Mouse (Mus musculus): Measurements from ENCODE around the gene Gng10. TPM values are rescaled to one million over a fixed set of nuclear protein-coding genes. Genes with fewer than 3 reads are reported as not detected.

The Gng10 gene
- polyA plus RNA-seq, 1 experiment from 2014 or later: 113 TPM

DNA sequence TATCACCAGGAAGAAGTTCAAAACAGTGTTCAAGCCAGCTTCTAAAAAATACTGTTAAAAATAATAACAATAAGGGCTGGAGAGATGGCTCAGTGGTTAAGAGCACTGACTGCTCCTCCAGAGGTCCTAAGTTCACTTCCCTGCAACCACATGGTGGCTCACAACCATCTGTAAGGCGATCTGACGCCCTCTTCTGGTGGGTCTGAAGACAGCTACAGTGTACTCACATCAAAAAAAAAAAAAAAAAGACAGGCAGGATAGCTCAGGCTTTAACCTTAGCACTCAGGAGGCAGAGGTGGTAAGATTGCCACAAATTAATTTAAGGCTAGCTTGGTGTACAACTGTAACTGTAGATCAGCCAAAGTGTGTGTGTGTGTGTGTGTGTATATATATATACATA, 34.3 kb upstream of the Gng10 start:
- no peak for ATAC-seq
- Histone ChIP-seq H3K27me3 (replicated peaks) (no peaks in the 10 kb centered on the region), H3K9ac (no peak overlapping the region), H3K4me2 (replicated peaks) (no peak overlapping the region), H3K4me3 (replicated peaks) (no peak overlapping the region), H3K36me3 (no peaks in the 10 kb centered on the region), H3K9me3 (no peaks in the 10 kb centered on the region), H3K4me1 (replicated peaks) (peaks cover 5% of the 10 kb centered on the region; the same call in 1 of the 2 replicates), H3K27ac (no peak overlapping the region)
- 4% methylated on average over 2 of the region's 2 CpGs for WGBS

GRCm38 (mm10) chr4:59002948-59003805, 31.7 kb upstream of the Gng10 start, which contains the start of gene Gm20503:
TSS of gene Gm20503 (plus strand) at chr4:59003210.
- under 1% methylated on average over 77 of the region's 89 CpGs for WGBS
- H3K4me3 ChIP-seq (replicated peaks): peak within 1 kb of the TSS; percentile 99
- peak; percentile 99 for ATAC-seq

DNA sequence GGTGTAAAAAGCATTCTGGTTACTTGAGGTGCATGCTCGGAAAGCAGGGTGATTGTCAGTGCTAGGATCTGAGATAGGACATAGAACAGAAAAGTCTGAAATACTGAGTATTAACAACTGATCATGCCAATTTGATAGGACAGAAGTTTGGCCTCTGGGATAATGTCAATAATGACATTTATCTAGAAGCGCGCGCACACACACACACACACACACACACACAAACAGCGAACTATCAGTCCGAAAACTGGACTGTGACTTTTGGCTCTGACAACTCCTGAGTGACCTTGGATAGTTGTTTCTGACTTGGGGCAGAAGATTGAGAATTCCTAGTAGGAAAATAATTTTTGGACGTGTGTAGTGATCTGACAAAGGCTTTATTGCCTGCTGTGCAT, 31.1 kb upstream of the Gng10 start:
- Histone ChIP-seq H3K36me3 (no peaks in the 10 kb centered on the region), H3K4me2 (replicated peaks) (peak overlapping the region; percentile 87), H3K4me1 (replicated peaks) (peaks cover 9% of the 10 kb centered on the region; the same call in 1 of the 2 replicates), H3K27me3 (replicated peaks) (no peaks in the 10 kb centered on the region), H3K9ac (peak overlapping the region; percentile 94), H3K9me3 (no peaks in the 10 kb centered on the region), H3K27ac (no peak overlapping the region), H3K4me3 (replicated peaks) (peak overlapping the region; percentile 99)
- no peak for ATAC-seq
- 22% methylated on average over 7 of the region's 7 CpGs for WGBS

More at GRCm38 (mm10) chr4:59002948-59003805, 31.7 kb upstream of the Gng10 start, which contains the start of gene Gm20503:
- Histone ChIP-seq H3K4me2 (replicated peaks) (peak within 1 kb of the TSS; percentile 87), H3K4me1 (replicated peaks) (peaks cover 9% of the 10 kb centered on the region; the same call in 1 of the 2 replicates), H3K27ac (peak within 1 kb of the TSS; percentile 90), H3K9me3 (no peaks in the 10 kb centered on the region), H3K27me3 (replicated peaks) (no peaks in the 10 kb centered on the region), H3K36me3 (no peaks in the 10 kb centered on the region), H3K9ac (peak within 1 kb of the TSS; percentile 94)

DNA sequence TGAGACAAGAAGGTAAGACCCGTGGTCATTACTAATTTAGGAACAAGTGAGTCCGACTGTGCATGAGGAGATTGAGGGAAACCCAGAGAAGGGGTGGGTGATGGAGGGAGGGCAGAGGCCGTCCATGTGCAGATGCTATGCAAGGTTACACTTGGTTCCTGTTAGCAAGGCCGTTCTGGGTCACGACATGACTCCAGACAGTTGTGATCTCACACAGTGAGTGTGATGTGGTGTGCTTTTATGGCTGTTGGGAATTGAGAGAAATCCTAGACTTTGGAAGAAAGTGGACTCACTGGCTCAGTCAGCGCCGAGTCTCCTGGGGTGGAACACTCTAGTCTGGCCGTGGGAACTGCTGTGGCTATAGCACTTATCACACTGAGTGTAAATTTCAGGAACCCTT, 28.7 kb upstream of the Gng10 start:
- Histone ChIP-seq H3K27me3 (replicated peaks) (no peaks in the 10 kb centered on the region), H3K36me3 (no peaks in the 10 kb centered on the region), H3K4me2 (replicated peaks) (no peak overlapping the region), H3K4me1 (replicated peaks) (peaks cover 9% of the 10 kb centered on the region; the same call in 1 of the 2 replicates), H3K4me3 (replicated peaks) (no peak overlapping the region), H3K9ac (no peak overlapping the region), H3K9me3 (no peaks in the 10 kb centered on the region), H3K27ac (no peak overlapping the region)
- no peak for ATAC-seq
- WGBS: 70% methylated on average over 8 of the region's 8 CpGs

- Histone ChIP-seq H3K27me3 (replicated peaks) (no peaks in the 10 kb centered on the region), H3K27ac (no peak overlapping the region), H3K9ac (no peak overlapping the region), H3K4me3 (replicated peaks) (no peak overlapping the region), H3K4me2 (replicated peaks) (no peak overlapping the region), H3K9me3 (no peaks in the 10 kb centered on the region), H3K36me3 (no peaks in the 10 kb centered on the region), H3K4me1 (replicated peaks) (peaks cover 9% of the 10 kb centered on the region; the same call in 1 of the 2 replicates)
- 81% methylated on average over 6 of the region's 6 CpGs for WGBS
- no peak for ATAC-seq
Measured at GRCm38 (mm10) chr4:59007016-59007415, 27.9 kb upstream of the Gng10 start.

DNA sequence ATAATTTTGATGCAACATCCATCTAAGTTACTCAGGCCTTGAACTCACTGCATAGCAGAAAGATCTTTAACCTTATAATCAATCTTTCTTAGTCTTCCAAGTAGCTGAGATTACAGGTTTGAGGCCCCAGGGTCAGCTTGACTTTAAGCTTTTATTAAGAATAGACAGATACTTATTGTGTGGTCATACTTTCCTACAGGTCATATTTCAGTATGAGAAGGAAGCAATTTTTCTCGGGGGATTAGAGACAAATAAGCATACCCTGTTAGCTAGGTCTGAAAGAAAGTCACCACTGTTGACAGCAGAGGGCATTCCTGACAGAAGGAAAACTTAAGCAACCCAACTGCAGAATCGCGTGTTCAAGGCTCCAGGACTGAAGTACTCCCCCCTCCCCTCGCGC, 26.9 kb upstream of the Gng10 start:
- WGBS: 81% methylated on average over 5 of the region's 5 CpGs
- Histone ChIP-seq H3K4me1 (replicated peaks) (peaks cover 9% of the 10 kb centered on the region; the same call in 1 of the 2 replicates), H3K36me3 (no peaks in the 10 kb centered on the region)

GRCm38 (mm10) chr4:59009186-59009585, 25.7 kb upstream of the Gng10 start:
- Histone ChIP-seq H3K9me3 (no peaks in the 10 kb centered on the region), H3K27ac (no peak overlapping the region), H3K9ac (no peak overlapping the region), H3K4me1 (replicated peaks) (peaks cover 9% of the 10 kb centered on the region; the same call in 1 of the 2 replicates), H3K36me3 (no peaks in the 10 kb centered on the region), H3K27me3 (replicated peaks) (no peaks in the 10 kb centered on the region), H3K4me3 (replicated peaks) (no peak overlapping the region), H3K4me2 (replicated peaks) (no peak overlapping the region)
- 92% methylated on average over 7 of the region's 7 CpGs for WGBS
- no peak for ATAC-seq

More for the DNA sequence above, 26.9 kb upstream of the Gng10 start:
- Histone ChIP-seq H3K27me3 (replicated peaks) (no peaks in the 10 kb centered on the region), H3K9ac (no peak overlapping the region), H3K4me3 (replicated peaks) (no peak overlapping the region), H3K27ac (no peak overlapping the region), H3K9me3 (no peaks in the 10 kb centered on the region), H3K4me2 (replicated peaks) (no peak overlapping the region)
- no peak for ATAC-seq

- Histone ChIP-seq H3K4me2 (replicated peaks) (no peak overlapping the region), H3K27me3 (replicated peaks) (no peaks in the 10 kb centered on the region), H3K4me1 (replicated peaks) (peaks cover 4% of the 10 kb centered on the region; the same call in 1 of the 2 replicates), H3K9ac (no peak overlapping the region), H3K9me3 (no peaks in the 10 kb centered on the region), H3K36me3 (no peaks in the 10 kb centered on the region), H3K4me3 (replicated peaks) (no peak overlapping the region), H3K27ac (no peak overlapping the region)
- ATAC-seq: no peak
- 76% methylated on average over 4 of the region's 4 CpGs for WGBS
Measured at GRCm38 (mm10) chr4:59009696-59010095, 25.2 kb upstream of the Gng10 start.

- Histone ChIP-seq H3K27me3 (replicated peaks) (no peaks in the 10 kb centered on the region), H3K27ac (no peak overlapping the region), H3K4me2 (replicated peaks) (no peak overlapping the region), H3K9ac (no peak overlapping the region), H3K4me3 (replicated peaks) (no peak overlapping the region), H3K36me3 (no peaks in the 10 kb centered on the region), H3K4me1 (replicated peaks) (0 out of 2 replicates have a peak, but pooled peaks cover under 1% of the 10 kb centered on the region), H3K9me3 (no peaks in the 10 kb centered on the region)
- 73% methylated on average over 3 of the region's 3 CpGs for WGBS
- ATAC-seq: no peak
Measured at GRCm38 (mm10) chr4:59011446-59011845, 23.4 kb upstream of the Gng10 start.

GRCm38 (mm10) chr4:59015181-59015580, 19.7 kb upstream of the Gng10 start:
- 85% methylated on average over 3 of the region's 3 CpGs for WGBS
- no peak overlapping the region for H3K4me3 ChIP-seq (replicated peaks)
- H3K9ac ChIP-seq: no peak overlapping the region
- H3K27me3 ChIP-seq (replicated peaks): no peaks in the 10 kb centered on the region
- no peak for ATAC-seq
- H3K4me2 ChIP-seq (replicated peaks): no peak overlapping the region
- no peaks in the 10 kb centered on the region for H3K4me1 ChIP-seq (replicated peaks)
- no peaks in the 10 kb centered on the region for H3K9me3 ChIP-seq
- H3K27ac ChIP-seq: no peak overlapping the region
- peaks cover 10% of the 10 kb centered on the region; the same call in 1 of the 2 replicates for H3K36me3 ChIP-seq

DNA sequence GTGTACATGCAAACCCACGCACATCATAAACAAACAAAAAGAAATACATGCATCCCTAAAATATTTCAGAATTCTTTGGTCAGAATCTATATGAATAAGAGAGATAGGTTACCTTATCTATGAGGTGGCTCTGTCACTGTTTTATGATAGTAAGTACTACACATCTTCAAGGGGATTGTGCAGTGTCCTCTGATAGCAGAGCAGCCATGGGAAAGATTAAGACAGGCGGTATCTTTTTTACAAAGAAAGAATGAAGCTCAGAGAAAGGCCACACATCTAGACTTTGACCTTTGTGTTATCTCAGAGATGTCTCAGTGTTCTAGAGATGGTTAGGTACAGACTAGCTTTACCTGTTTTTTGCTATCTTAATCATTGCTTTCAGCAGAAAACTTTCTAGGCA, 18.0 kb upstream of the Gng10 start:
- ATAC-seq: peak; percentile 53; the same call in 1 of the 2 replicates
- peaks cover 13% of the 10 kb centered on the region; the same call in 1 of the 2 replicates for H3K36me3 ChIP-seq
- H3K4me2 ChIP-seq (replicated peaks): no peak overlapping the region
- no peaks in the 10 kb centered on the region for H3K4me1 ChIP-seq (replicated peaks)
- 82% methylated on average over 2 of the region's 2 CpGs for WGBS
- no peak overlapping the region for H3K9ac ChIP-seq
- no peaks in the 10 kb centered on the region for H3K27me3 ChIP-seq (replicated peaks)
- no peak overlapping the region for H3K4me3 ChIP-seq (replicated peaks)
- H3K9me3 ChIP-seq: no peaks in the 10 kb centered on the region
- no peak overlapping the region for H3K27ac ChIP-seq

GRCm38 (mm10) chr4:59034325-59034917, 467 bp upstream of the Gng10 start:
- 0 out of 2 replicates have a peak, but pooled peaks cover 4% of the 10 kb centered on the region for H3K4me1 ChIP-seq (replicated peaks)
- no peak for ATAC-seq
- 85% methylated on average over 10 of the region's 10 CpGs for WGBS
- no peak overlapping the region for H3K9ac ChIP-seq
- no peaks in the 10 kb centered on the region for H3K36me3 ChIP-seq
- peak overlapping the region; percentile 76 for H3K4me3 ChIP-seq (replicated peaks)
- no peaks in the 10 kb centered on the region for H3K9me3 ChIP-seq
- H3K27me3 ChIP-seq (replicated peaks): no peaks in the 10 kb centered on the region
- H3K4me2 ChIP-seq (replicated peaks): peak overlapping the region; percentile 82
- H3K27ac ChIP-seq: no peak overlapping the region

All from intestine, embryonic 15.5 days (tissue).